Mouse (Mus musculus): ENCODE data around the gene Sap30bp. TPM values are rescaled to one million over a fixed set of nuclear protein-coding genes. Genes with fewer than 3 reads are reported as not detected.

The Sap30bp gene
- total RNA-seq, 2 experiments from 2014 or later: 55.3 to 60.9 TPM

DNA sequence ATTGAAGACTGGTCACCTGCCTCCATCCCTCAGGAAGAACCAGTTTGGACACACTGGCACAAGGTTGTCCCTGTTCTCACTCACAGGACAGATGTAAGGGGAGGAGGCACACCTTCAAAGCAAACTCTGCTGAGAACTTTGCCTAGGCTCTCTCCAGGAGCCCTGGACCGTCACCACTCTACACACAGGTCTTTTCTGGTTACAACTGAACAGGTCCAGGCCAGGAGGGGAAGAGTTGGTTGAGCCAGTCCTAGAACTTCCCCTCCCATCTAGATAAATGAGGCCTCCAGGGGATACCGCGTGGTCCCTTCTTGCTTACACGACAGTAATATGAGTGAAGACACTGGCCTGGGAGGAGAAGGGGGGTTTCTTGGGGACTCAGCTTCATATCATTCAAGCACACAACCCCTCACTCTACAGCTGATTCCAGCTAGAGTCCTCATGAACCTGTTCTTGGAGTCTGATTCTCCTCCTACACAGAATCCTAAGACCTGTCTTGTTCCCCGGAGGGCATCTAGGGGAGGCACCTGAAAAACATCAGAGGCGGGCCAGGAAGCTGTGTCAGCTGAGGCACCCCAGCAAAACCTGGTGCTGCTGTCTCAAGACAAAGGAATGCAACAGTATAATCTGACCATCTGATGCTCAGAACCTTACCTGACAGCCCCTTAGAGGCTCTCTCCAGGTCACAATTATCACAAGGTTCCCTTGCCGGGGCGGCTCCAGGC lies 28.7 kb upstream of the Sap30bp start:
- intact Hi-C loops (cut with DNase I): no loop called here
- no peak for DNase-seq (ENCODE audit: extremely low spot score in 1 of 2, low spot score in 2 of 2)

- DNase-seq (ENCODE audit: extremely low spot score in 1 of 2, low spot score in 2 of 2): no peak
- intact Hi-C loops (cut with DNase I): no loop called here
Measured at GRCm38 (mm10) chr11:115904956-115905790, 27.9 kb upstream of the Sap30bp start.

DNA sequence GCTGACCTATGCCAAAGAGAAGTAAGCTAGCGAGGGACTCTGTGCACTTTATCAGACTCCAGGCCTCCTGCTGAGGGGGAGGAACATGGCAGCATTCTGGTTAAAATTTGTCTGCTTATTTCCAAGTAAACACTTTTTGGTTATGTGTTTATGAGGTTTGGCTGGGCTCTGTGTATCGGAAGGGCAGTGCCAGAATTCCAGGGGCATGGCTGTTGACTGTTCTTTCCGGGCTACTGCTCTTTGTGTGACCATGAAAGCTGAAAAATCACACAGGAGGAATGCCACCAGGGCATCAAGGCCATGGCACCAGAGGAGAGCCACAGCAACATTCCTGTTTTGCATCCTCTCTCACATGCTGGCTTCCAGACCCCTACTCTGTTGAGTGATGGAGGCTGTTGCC lies 27.0 kb upstream of the Sap30bp start:
- no peak for DNase-seq (ENCODE audit: extremely low spot score in 1 of 2, low spot score in 2 of 2)
- intact Hi-C loops (cut with DNase I): no loop called here

GRCm38 (mm10) chr11:115906521-115906920 lies 26.6 kb upstream of the Sap30bp start:
- intact Hi-C loops (cut with DNase I): no loop called here
- no peak for DNase-seq (ENCODE audit: extremely low spot score in 1 of 2, low spot score in 2 of 2)

- intact Hi-C loops (cut with DNase I): no loop called here
- DNase-seq (ENCODE audit: extremely low spot score in 1 of 2, low spot score in 2 of 2): no peak
Measured at GRCm38 (mm10) chr11:115911134-115911561, 21.9 kb upstream of the Sap30bp start.

DNA sequence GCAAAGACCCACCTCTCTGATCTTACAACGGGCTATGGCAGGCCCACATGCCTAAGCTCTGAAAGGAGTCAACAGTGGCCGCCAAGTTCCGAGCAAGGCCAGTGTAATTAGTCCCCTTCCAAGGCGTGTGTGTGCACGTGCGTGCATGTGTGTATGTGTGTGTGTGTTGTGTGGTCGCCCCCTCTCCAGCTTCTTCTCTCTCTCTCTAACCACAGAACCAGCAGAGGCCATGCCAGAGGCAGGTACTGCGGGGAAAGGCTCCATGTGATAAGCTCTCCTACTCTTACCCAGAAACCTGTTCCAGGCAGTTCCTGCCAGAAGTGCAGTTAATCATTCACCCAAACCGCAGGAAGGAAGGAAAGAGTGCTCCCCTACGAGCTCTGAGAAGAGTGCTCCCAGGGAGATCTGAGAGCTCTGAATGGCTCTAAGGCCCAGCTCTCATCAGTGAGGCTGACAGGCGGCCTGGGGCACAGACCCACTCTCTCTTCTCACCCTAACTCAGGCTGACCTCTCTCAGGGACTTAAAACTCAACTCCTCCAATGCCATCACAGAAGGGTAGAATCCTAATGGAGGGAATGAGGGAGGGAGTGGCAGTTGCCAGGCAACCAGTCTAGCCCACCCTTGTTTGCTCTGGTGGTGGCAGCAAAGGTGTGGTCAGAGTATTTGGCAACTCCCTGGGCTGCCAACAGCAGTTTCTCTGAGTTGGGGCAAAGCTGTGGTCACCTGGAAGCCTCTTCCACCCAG lies 21.3 kb upstream of the Sap30bp start, which contains the start of gene Smim6:
Smim6 (plus strand) TSS at position 386 of the 745 bp plus-strand sequence.
- intact Hi-C loops (cut with DNase I): no loop called here
- no peak for DNase-seq (ENCODE audit: extremely low spot score in 1 of 2, low spot score in 2 of 2)

DNA sequence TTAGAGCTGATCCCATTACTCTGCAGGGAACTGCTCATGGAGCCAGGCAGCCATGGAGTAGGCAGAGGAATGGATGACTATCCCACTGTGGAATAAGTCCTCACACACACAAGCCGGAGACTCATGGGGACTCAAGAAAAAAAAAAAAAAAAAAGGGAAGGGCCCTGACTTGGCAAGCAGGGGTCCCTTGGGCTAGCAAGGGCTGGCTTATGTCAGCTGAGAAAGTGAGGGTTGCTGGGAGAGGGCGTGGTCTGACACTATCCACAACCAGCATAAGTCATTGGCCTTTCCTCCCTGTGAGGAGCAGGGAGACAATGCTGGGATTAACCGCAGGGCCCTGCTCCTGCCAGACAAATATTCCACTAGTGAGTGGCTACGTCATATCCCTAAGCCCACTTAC lies 16.5 kb upstream of the Sap30bp start:
- no peak for DNase-seq (ENCODE audit: extremely low spot score in 1 of 2, low spot score in 2 of 2)
- intact Hi-C loops (cut with DNase I): no loop called here

DNA sequence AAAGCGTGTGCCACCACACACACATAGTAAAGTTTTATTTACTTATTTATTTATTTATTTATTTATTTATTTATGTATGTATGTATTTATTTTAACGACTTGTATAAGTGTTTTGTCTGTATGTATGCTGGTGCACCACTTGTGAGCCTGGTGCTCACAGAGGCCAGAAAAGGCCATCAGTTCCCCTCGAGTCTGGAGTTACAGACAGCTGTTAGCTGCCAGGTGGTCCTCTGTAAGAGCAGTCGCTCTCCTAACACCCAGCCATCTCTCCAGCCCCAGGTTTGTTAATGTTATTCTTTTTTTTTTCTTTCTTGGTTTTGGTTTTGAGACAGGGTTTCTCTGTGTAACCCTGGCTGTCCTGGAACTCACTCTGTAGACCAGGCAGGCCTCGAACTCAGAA lies 14.4 kb upstream of the Sap30bp start:
- no peak for DNase-seq (ENCODE audit: extremely low spot score in 1 of 2, low spot score in 2 of 2)
- intact Hi-C loops (cut with DNase I): no loop called here

DNA sequence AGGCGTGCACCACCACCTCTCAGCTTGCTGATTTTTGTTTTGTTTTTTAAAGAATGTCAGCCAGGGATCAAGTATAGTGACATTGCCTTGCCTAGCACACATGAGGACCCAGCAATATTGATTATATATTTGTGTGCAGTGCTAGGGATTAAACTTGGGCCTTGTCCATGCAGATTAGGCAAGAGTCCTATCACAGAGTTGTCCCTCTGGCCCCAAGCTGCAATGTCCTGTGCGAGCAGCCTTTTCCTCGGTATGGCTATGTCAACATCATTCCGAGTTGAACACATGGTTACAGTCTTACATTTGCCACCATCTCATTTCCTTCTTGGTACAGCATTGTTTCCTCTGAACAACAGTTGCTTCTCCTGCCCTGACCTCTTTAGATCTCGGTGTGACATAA lies 14.0 kb upstream of the Sap30bp start:
- intact Hi-C loops (cut with DNase I): no loop called here
- DNase-seq (ENCODE audit: extremely low spot score in 1 of 2, low spot score in 2 of 2): no peak

DNA sequence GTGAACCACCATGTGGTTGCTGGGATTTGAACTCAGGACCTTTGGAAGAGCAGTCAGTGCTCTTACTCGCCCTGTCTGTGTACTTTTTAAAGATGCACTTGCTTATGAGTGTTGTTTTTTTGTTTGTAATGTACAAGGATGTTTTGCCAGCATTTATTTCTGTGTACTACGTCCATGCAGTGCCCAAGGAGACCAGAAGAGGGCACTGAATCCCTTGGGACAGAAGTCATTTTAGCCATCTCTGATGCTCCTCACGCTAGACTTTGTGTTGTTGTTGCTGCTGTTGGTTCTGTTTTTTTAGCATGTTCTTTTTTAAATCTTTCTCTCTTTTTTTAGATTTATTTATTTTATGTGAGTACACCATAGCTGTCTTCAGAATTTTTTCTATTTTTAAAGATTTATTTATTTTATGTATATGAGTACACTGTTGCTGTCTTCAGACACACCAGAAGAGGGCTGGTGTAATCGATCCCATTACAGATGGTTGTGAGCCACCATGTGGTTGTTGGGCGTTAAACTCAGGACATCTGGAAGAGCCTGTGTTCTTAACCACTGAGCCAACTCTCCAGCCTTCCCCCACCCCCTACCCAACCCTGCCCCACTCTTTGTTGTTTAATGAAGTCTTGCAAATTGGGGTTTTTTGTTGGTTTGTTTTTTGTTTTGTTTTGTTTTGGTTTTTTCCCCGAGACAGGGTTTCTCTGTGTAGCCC lies 12.8 kb upstream of the Sap30bp start:
- DNase-seq (ENCODE audit: extremely low spot score in 1 of 2, low spot score in 2 of 2): peak in 1 of 2 experiments; percentile 44
- intact Hi-C loops (cut with DNase I): no loop called here

- no peak for DNase-seq (ENCODE audit: extremely low spot score in 1 of 2, low spot score in 2 of 2)
- intact Hi-C loops (cut with DNase I): no loop called here
Measured at GRCm38 (mm10) chr11:115921986-115922385, 11.1 kb upstream of the Sap30bp start.

- DNase-seq (ENCODE audit: extremely low spot score in 1 of 2, low spot score in 2 of 2): no peak
- intact Hi-C loops (cut with DNase I): no loop called here
Measured at GRCm38 (mm10) chr11:115929031-115929430, 4.1 kb upstream of the Sap30bp start.

DNA sequence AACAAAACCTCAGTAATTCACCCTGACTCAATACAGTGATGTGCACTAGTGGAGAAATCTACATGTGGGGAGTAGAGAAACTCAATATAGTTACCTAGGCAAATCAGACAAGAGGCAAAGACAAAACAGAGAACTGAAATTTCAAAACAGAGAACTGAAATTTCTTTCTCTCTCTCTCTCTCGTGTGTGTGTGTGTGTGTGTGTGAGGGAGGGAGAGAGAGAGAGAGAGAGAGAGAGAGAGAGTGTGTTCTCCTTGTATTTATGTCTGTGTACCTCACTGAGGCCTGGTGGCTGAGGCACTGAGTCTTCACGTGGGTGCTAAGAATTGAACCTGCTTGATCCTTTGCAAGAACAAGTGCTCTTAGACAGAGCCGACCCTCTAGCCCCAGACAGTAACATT lies 3.3 kb upstream of the Sap30bp start:
- intact Hi-C loops (cut with DNase I): no loop called here
- DNase-seq (ENCODE audit: extremely low spot score in 1 of 2, low spot score in 2 of 2): no peak

DNA sequence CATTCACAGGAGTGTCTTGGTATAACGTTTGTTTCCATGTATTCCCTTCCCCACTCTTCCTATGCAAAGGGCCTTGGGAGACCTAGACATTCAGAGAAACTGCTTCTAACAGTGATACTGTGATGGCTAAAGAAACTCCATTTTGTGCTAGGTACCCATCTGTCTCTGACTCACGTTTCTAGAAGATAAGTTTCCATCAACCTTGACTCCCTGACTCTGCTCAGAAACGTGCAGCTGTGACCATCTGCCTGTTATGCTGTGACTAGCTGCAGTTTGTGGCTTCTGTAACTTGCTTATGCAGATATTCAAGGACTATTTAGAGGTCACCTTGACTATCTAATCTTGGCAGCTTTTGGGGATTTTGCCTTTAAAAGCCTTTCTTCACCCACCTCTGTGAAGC lies 1.8 kb upstream of the Sap30bp start:
- DNase-seq (ENCODE audit: extremely low spot score in 1 of 2, low spot score in 2 of 2): no peak
- intact Hi-C loops (cut with DNase I): no loop called here

DNA sequence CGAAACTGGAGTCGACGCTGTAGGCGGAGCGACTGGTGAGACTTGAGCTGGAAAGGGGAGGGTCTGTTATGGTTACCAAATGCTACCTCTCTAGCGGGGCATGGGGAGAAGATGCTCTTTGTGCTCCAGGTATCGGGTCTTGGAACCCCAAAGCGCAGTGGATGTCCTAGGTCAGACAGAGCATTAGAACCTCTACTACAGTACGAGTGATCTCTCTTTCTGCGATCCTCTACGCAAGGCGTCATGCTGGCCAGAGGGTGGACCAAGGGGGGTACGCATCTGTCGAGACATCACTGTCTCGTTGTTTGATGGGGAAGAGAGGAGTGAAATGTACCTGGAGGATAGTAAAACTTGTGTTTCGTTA lies 647 bp downstream of the Sap30bp start:
- intact Hi-C loops (cut with DNase I): no loop called here
- DNase-seq (ENCODE audit: extremely low spot score in 1 of 2, low spot score in 2 of 2): no peak

- intact Hi-C loops (cut with DNase I): loop anchor here (2.0 kb wide), 1 partner anchor 59 kb away; no protein-coding TSS in a partner anchor
- DNase-seq (ENCODE audit: extremely low spot score in 1 of 2, low spot score in 2 of 2): peak; percentile 52 to 63
Measured at GRCm38 (mm10) chr11:115939690-115940329, 6.7 kb downstream of the Sap30bp start.

DNA sequence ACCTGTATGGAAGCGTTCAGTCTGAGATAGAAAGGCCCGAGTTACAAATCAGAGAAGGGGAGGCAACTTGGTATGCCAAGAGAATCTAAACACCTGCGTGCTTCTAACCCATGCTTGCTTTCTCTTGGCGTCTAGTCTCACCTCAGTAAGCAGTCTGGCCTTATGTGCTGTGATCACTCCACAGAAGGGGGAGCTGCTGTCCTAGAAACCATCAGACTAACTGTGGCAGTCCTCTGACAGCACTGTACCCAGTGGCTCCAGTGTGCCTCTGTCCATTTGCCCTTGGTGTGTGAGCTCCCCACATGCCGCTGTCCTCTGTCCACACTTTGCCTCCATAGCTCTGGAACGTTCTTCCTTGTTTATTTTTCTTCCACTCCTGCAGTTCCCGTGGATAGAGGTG lies 8.9 kb downstream of the Sap30bp start:
- no peak for DNase-seq (ENCODE audit: extremely low spot score in 1 of 2, low spot score in 2 of 2)
- intact Hi-C loops (cut with DNase I): no loop called here

GRCm38 (mm10) chr11:115945247-115945646 lies 12.2 kb downstream of the Sap30bp start:
- DNase-seq (ENCODE audit: extremely low spot score in 1 of 2, low spot score in 2 of 2): no peak
- intact Hi-C loops (cut with DNase I): no loop called here

Measured in left cerebral cortex, postnatal 10 days (tissue).